Mouse (Mus musculus) kidney, adult 2 months (tissue): ENCODE measurements around the gene Ksr1. TPM values are rescaled to one million over a fixed set of nuclear protein-coding genes. Genes with fewer than 3 reads are reported as not detected.

ENCODE experiments used
- DNase-seq: peaks from one replicate; pipeline ENCODE4 v3.0.0; 2021
- H3K27ac ChIP-seq: fragments of 200-500 bp; 2 replicates; pipeline ENCODE4 v1.5.1; 2012; ENCODE audit warnings: low read depth, low read length, control low read depth, inconsistent platforms; ENCODE audit not compliant: insufficient read depth
- H3K27me3 ChIP-seq: fragments of 200-500 bp; replicated peaks from 2 replicates; pipeline ENCODE4 v1.6.1; 2012; ENCODE audit warnings: mild to moderate bottlenecking, moderate library complexity, low read length, inconsistent platforms; ENCODE audit not compliant: control insufficient read depth, insufficient read depth
- H3K36me3 ChIP-seq: fragments of 200-500 bp; 2 replicates; pipeline ENCODE4 v1.6.1; 2012; ENCODE audit warnings: mild to moderate bottlenecking, moderate library complexity, low read length, inconsistent platforms; ENCODE audit not compliant: control insufficient read depth, insufficient read depth
- H3K4me1 ChIP-seq: fragments of 200-500 bp; 2 replicates; pipeline ENCODE4 v1.6.1; 2011; ENCODE audit warnings: low read length; ENCODE audit not compliant: control insufficient read depth, insufficient read depth
- H3K4me3 ChIP-seq: fragments of 200-500 bp; 2 replicates; pipeline ENCODE4 v1.5.1; 2011; ENCODE audit warnings: mild to moderate bottlenecking, low read depth, low read length, control low read depth; ENCODE audit not compliant: insufficient read depth
- CTCF ChIP-seq: fragments of 200-500 bp; conservative IDR thresholded peaks from 2 replicates; pipeline ENCODE4 v1.5.1; 2011; ENCODE audit warnings: low read depth, mild to moderate bottlenecking, control low read depth, low read length, moderate library complexity, mixed read lengths; ENCODE audit not compliant: insufficient read depth, insufficient read length
- POLR2A ChIP-seq: fragments of 200-500 bp; IDR thresholded peaks from one replicate; pipeline ENCODE4 v1.6.1; 2011; ENCODE audit warnings: low read depth, low read length, control low read depth
- WGBS: fragments of 180-500 bp; shearing (Covaris S2); methylation state at CpG from one replicate; pipeline ENCODE4 v1.1.7; 2018; 5-methylcytosine and 5-hydroxymethylcytosine counted together
- polyA plus RNA-seq: library from polyadenylated mRNA; depleted of rRNA; stranded (reverse); fragments of >200 nt; gene quantifications from 2 replicates; pipeline ENCODE4 v1.2.3, GENCODE M21; 2012

Ksr1 gene
- polyA plus RNA-seq, 1 experiment, result 9.8 TPM

DNA sequence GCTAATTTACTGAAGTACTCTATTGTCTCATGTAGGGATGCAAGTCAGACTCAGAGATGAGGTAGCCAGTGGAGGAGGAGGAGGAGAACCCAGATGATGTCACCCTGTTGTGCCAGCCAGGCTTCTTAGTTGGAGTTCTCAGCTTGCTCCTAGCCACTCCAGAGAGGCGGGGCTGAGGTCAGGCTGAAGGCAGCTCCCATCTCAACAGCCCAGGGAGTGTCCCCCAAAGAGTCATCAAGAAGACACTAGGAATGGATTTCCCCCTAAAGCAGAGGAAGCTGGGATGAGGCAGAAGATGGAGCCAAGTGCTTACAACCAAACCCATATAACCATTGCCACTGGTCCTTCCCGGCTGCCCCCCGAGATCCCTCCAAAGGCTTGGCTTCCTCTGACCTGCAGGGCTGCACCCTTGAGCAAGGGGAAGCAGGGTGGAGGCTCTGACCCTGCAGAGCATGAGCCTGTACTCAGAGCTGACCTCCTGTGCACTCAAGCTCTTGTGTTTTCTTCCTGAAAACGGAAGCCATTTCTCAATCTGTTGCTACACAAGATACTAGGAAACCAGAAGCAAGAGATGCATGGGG is 58.4 kb downstream of the Ksr1 start:
- no peaks in the 10 kb centered on the region for H3K27me3 ChIP-seq
- peak; percentile 65 for DNase-seq
- H3K4me1 ChIP-seq, result peaks cover 12% of the 10 kb centered on the region
- WGBS, result 65% methylated on average over 4 of the region's 4 CpGs
- TF ChIP-seq POLR2A (no peak), CTCF (no peak)
- H3K4me3 ChIP-seq, result no peak overlapping the region
- no peaks in the 10 kb centered on the region for H3K36me3 ChIP-seq
- H3K27ac ChIP-seq, result peak overlapping the region; percentile 30

DNA sequence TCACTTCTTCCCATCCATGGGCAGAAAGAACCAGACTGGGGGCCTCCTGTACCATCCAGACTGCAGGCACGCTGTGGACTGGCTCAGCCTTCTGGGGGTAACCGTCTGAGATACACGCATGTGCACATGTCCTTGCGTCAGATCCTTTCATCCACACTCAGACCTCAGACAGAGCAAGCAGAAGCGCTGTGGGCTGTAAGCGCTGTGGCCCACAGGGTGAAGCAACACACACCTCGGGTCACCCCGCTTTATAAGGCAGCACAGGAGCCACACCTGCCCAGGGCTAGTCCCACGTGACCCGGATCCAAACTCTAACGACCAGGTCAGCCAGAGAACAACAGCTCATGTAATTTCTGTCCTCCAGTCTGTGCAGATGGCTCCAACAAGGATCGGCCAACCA is 59.4 kb downstream of the Ksr1 start:
- H3K36me3 ChIP-seq, result no peaks in the 10 kb centered on the region
- 89% methylated on average over 12 of the region's 12 CpGs for WGBS
- H3K27ac ChIP-seq, result no peak overlapping the region
- H3K4me3 ChIP-seq, result no peak overlapping the region
- DNase-seq, result no peak
- peaks cover 12% of the 10 kb centered on the region for H3K4me1 ChIP-seq
- no peak for TF ChIP-seq CTCF
- TF ChIP-seq POLR2A, result no peak
- no peaks in the 10 kb centered on the region for H3K27me3 ChIP-seq

DNA sequence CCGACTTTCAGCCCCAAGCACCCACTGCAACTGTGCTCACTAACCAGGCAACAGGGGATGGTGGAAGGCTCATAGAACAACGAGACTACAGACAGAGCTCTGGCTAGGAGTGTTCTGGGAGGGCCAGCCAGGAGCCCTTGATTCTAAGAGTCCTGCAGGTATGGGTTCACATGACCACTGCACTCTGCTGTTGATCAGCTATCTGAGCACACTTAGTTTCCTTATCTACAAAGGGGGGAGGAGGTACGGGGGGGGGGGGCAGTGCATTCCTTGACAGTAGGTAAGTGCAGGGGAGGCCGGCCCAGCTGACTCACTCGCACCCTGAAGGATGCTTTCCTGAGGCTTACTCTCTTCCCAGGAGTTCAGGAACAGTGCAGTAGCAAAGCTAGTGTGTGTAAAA is 61.1 kb downstream of the Ksr1 start:
- TF ChIP-seq CTCF (no peak), POLR2A (no peak)
- 64% methylated on average over 5 of the region's 5 CpGs for WGBS
- Histone ChIP-seq H3K27ac (no peak overlapping the region), H3K36me3 (no peaks in the 10 kb centered on the region), H3K27me3 (no peaks in the 10 kb centered on the region), H3K4me3 (no peak overlapping the region), H3K4me1 (peaks cover 17% of the 10 kb centered on the region)
- no peak for DNase-seq

DNA sequence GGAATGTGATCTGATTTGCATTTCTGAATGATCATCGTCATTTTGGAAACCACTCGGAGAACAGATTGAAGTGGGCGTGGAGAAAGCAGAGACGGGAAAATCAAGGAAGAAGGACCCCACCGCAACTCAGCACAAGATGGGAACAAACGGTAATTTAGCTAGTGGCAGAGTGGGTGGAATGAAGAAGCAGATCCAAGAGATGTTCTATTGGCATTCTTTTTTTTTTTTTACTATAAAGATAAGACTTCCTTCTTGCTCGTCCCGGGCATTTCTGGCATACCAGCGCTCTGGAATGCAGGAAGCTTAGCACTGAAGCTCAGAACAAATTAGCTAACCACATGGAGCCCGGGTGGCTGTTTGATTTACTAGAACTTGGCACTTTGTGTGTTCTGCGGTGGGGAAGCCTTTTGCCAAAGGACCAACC is 63.2 kb downstream of the Ksr1 start:
- Histone ChIP-seq H3K4me1 (peaks cover 10% of the 10 kb centered on the region), H3K36me3 (no peaks in the 10 kb centered on the region), H3K27ac (peak overlapping the region; percentile 47), H3K27me3 (no peaks in the 10 kb centered on the region), H3K4me3 (no peak overlapping the region)
- 47% methylated on average over 11 of the region's 11 CpGs for WGBS
- DNase-seq, result peak; percentile 76
- TF ChIP-seq CTCF (no peak), POLR2A (no peak)

DNA sequence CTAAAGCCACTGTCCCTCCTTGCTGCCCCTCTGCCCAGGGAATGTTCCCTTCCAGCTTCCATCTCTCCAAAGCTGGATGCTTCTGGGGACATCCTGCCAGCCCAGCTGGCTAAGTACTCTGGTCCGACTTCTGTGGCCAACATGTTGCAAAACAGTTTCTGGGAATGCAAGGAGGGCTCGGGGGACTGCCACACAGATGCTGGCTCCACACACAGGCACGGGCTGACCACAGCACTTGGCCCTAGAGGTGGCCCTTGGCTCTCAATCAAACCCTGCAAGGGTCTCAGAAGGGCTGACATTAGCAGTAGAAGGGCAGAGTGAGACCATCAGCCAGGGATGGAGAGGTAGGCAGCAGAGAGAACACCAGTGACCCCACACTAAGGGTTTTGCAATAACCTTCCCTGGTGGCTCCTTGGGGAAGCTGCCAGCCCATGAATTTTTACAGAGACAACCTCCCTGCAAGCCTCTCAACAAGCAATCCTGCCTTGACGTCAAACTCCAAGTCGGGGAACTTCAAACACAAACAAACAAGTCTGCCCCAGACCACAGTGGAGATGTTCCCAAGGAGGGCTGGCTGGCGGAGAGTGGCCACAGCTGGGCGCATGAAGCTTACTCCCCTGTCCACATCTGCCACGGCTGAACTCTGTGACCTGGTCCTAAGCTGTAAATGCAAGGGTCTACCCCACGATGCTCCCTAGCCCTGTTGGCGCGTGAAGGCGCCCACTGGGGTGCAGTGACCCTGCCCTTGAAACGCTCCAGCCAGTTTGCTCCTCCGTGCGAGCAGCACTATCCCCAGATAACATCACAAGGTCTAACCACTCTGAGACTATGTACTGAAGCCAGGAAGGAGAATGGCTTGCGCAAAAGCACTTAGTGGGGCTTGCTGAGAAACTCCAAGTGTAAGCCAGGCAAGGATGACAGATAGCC is 65.0 kb downstream of the Ksr1 start:
- peak overlapping the region; percentile 79 for H3K27ac ChIP-seq
- no peaks in the 10 kb centered on the region for H3K27me3 ChIP-seq
- H3K36me3 ChIP-seq, result no peaks in the 10 kb centered on the region
- peak; percentile 63 for DNase-seq
- peaks cover 7% of the 10 kb centered on the region for H3K4me1 ChIP-seq
- TF ChIP-seq POLR2A (no peak), CTCF (no peak)
- H3K4me3 ChIP-seq, result no peak overlapping the region
- 62% methylated on average over 16 of the region's 16 CpGs for WGBS

DNA sequence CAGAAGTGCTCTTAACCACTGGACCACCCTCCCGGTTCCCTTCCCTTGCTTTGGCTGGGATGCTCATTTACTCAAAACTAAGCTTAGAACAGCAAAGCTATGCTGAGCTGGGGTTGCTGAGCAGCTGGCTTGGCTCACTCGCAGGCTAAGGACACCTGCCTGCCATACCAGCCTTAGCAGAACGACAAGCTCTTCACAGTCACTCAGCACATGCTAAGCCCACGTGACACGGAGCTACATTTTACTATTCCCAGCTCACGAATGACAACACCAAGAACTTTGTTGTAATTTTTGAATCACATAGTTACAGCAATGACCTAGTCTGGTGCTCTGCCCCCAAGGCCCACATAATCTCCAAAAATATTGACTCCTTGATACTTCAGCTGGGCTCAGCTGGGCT is 66.1 kb downstream of the Ksr1 start:
- no peak for DNase-seq
- no peak for TF ChIP-seq CTCF
- TF ChIP-seq POLR2A, result no peak
- H3K4me3 ChIP-seq, result no peak overlapping the region
- 85% methylated on average over 6 of the region's 6 CpGs for WGBS
- 0 out of 2 replicates have a peak overlapping the region, but pooled peaks have one; percentile 6 for H3K27ac ChIP-seq
- peaks cover 7% of the 10 kb centered on the region for H3K4me1 ChIP-seq
- no peaks in the 10 kb centered on the region for H3K36me3 ChIP-seq
- no peaks in the 10 kb centered on the region for H3K27me3 ChIP-seq

DNA sequence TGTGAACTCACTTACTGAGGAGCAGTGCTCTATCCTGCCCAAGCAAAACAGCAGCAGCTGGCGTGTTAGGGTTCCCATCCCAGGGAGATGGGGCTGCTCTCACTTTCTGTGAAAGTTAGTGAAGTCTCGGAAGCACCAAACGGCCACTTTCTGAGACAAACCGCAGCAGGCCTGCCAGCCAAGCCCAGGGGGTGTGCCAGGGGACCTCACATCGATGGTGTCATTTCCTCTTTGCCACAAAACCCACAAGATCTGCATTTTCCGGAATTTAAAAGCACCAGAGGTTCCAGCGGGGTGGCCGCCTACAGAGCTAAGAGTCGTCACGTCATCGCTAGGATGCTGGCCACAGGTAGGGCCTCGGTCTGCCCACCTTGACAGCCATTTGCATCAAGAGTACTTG is 69.7 kb downstream of the Ksr1 start:
- Histone ChIP-seq H3K27ac (no peak overlapping the region), H3K27me3 (no peaks in the 10 kb centered on the region), H3K4me1 (peaks cover 5% of the 10 kb centered on the region; the same call in 1 of the 2 replicates), H3K4me3 (no peak overlapping the region), H3K36me3 (no peaks in the 10 kb centered on the region)
- WGBS, result 78% methylated on average over 12 of the region's 12 CpGs
- TF ChIP-seq POLR2A (no peak), CTCF (no peak)
- DNase-seq, result no peak
